Mouse (Mus musculus) megakaryocyte-erythroid progenitor cell, adult 5-6 weeks (primary cell): ENCODE results near the gene Cc2d2b. TPM values are rescaled to one million over a fixed set of nuclear protein-coding genes. Genes with fewer than 3 reads are reported as not detected.

Experiments used
- ATAC-seq: replicated peaks from 2 replicates; pipeline ENCODE4 v1.8.0; 2016; ENCODE audit warnings: mild to moderate bottlenecking, inconsistent platforms; ENCODE audit not compliant: severe bottlenecking, poor library complexity, low FRiP score, low TSS enrichment
- total RNA-seq, 2 experiments: library from RNA; stranded (forward) in 1 of 2; stranded (reverse) in 1 of 2; fragments of 200-1000, 215-1000 nt in 1 of 2; fragments of >200 nt in 1 of 2; fragmentation: Nextera tagmentation in 1 of 2; gene quantifications; 2 replicates each; pipeline ENCODE4 v1.2.3; 2014 to 2017

Gene Cc2d2b
- total RNA-seq (2014; fragmentation: Nextera tagmentation) (1.6 TPM in 1 of 2 replicates, not detected in the other), total RNA-seq (2017) (3.3 and 11.4 TPM in 2 replicates)

GRCm38 (mm10) chr19:40748559-40748958, at the start of gene Cc2d2b:
Cc2d2b (plus strand) TSS chr19:40748753.
- no peak for ATAC-seq

GRCm38 (mm10) chr19:40699816-40700215, 48.7 kb upstream of the Cc2d2b start:
- no peak for ATAC-seq

- no peak for ATAC-seq
These were observed 46.1 kb upstream of the Cc2d2b start for GRCm38 (mm10) chr19:40702406-40702805.

- ATAC-seq: no peak
These were observed 35.5 kb upstream of the Cc2d2b start for GRCm38 (mm10) chr19:40712889-40713628.

GRCm38 (mm10) chr19:40714700-40715099, 33.9 kb upstream of the Cc2d2b start:
- no peak for ATAC-seq

GRCm38 (mm10) chr19:40716981-40717380, 31.6 kb upstream of the Cc2d2b start:
- no peak for ATAC-seq

- ATAC-seq: no peak
These were observed 29.0 kb upstream of the Cc2d2b start for GRCm38 (mm10) chr19:40719439-40720105.

GRCm38 (mm10) chr19:40720381-40720780, 28.2 kb upstream of the Cc2d2b start:
- no peak for ATAC-seq

GRCm38 (mm10) chr19:40722137-40723038, 26.2 kb upstream of the Cc2d2b start:
- peak; percentile 73 for ATAC-seq

- no peak for ATAC-seq
These were observed 25.0 kb upstream of the Cc2d2b start for GRCm38 (mm10) chr19:40723516-40723915.

GRCm38 (mm10) chr19:40726148-40726547, 22.4 kb upstream of the Cc2d2b start:
- no peak for ATAC-seq

GRCm38 (mm10) chr19:40726614-40727013, 21.9 kb upstream of the Cc2d2b start:
- ATAC-seq: no peak

GRCm38 (mm10) chr19:40728213-40728612, 20.3 kb upstream of the Cc2d2b start:
- no peak for ATAC-seq

- ATAC-seq: no peak
These were observed 19.7 kb upstream of the Cc2d2b start for GRCm38 (mm10) chr19:40728732-40729420.

GRCm38 (mm10) chr19:40733409-40733808, 15.1 kb upstream of the Cc2d2b start:
- no peak for ATAC-seq

GRCm38 (mm10) chr19:40733849-40734248, 14.7 kb upstream of the Cc2d2b start:
- ATAC-seq: no peak

- peak; percentile 99 for ATAC-seq
These were observed 11.7 kb upstream of the Cc2d2b start for GRCm38 (mm10) chr19:40736680-40737512.

GRCm38 (mm10) chr19:40737613-40738012, 10.9 kb upstream of the Cc2d2b start:
- no peak for ATAC-seq
